13 mouse cellular contexts compared by ENCODE assay signal in genomic region chr11:46083835-46084444, GRCm38 (mm10). TPM values are rescaled to one million over a fixed set of nuclear protein-coding genes. Genes with fewer than 3 reads are reported as not detected.
DNase-seq lines count a peak whose midpoint lies in the region; ATAC-seq and TF ChIP-seq lines count a peak whose summit lies in the region.
"Had no signal": no experiment of that assay in that cellular context is flagged by ENCODE, and none has a peak within 500 bp of the region (broad histone marks: within the 10 kb centered on the region; RNA-seq: fewer than 3 reads in every experiment).

No protein-coding gene starts in this region.

- H3K27me3 ChIP-seq in kidney, embryonic 15.5 days = no peaks in the 10 kb centered on the region
- H3K27me3 ChIP-seq in liver, postnatal 0 days (ENCODE audit: insufficient read depth, low read length) = no peaks in the 10 kb centered on the region
- H3K27me3 ChIP-seq in midbrain, embryonic 14.5 days (ENCODE audit: control insufficient read depth, insufficient read depth, low read length) = no peaks in the 10 kb centered on the region
- H3K27me3 ChIP-seq in forebrain, embryonic 16.5 days (replicated peaks; ENCODE audit: control insufficient read depth, insufficient read depth, low read length) = no peaks in the 10 kb centered on the region

- no peak overlapping the region for H3K9ac ChIP-seq in kidney, embryonic 15.5 days
- H3K9ac ChIP-seq in liver, postnatal 0 days (replicated peaks) = no peak overlapping the region
- no peak overlapping the region for H3K9ac ChIP-seq in midbrain, embryonic 14.5 days (replicated peaks; ENCODE audit: low read length)
- no peak overlapping the region for H3K9ac ChIP-seq in forebrain, embryonic 16.5 days (replicated peaks; ENCODE audit: low read depth, low read length)

- H3K27ac ChIP-seq in gastrocnemius, adult 2 months = peak overlapping the region; percentile 72
- peak overlapping the region; percentile 33 for H3K27ac ChIP-seq in kidney, embryonic 15.5 days
- peak overlapping the region; percentile 30; the same call in 1 of the 2 replicates for H3K27ac ChIP-seq in liver, postnatal 0 days (ENCODE audit: low read depth)
- H3K27ac ChIP-seq in midbrain, embryonic 14.5 days (replicated peaks; ENCODE audit: low read depth, low read length) = no peak overlapping the region
- no peak overlapping the region for H3K27ac ChIP-seq in forebrain, embryonic 16.5 days (ENCODE audit: low read length)
- H3K27ac ChIP-seq: macrophage had no signal

- TF ChIP-seq EP300 in liver, postnatal 0 days (IDR thresholded peaks at IDR 0.05; ENCODE audit: low read depth) = no peak

- no peak for ATAC-seq in kidney, embryonic 15.5 days (replicated peaks; ENCODE audit: low FRiP score)
- ATAC-seq in liver, postnatal 0 days = no peak
- no peak for ATAC-seq in midbrain, embryonic 14.5 days (ENCODE audit: low FRiP score, low TSS enrichment)
- no peak for ATAC-seq in forebrain, embryonic 16.5 days
- ATAC-seq: forebrain, embryonic 14.5 days had no signal

- H3K36me3 ChIP-seq in kidney, embryonic 15.5 days = peaks cover 3% of the 10 kb centered on the region; the same call in 1 of the 2 replicates
- no peaks in the 10 kb centered on the region for H3K36me3 ChIP-seq in liver, postnatal 0 days (replicated peaks; ENCODE audit: insufficient read depth, low read length)
- H3K36me3 ChIP-seq in midbrain, embryonic 14.5 days (ENCODE audit: control insufficient read depth, insufficient read depth, low read length) = no peaks in the 10 kb centered on the region
- H3K36me3 ChIP-seq in forebrain, embryonic 16.5 days (ENCODE audit: control insufficient read depth, insufficient read depth) = 0 out of 2 replicates have a peak, but pooled peaks cover 2% of the 10 kb centered on the region

- no peak for DNase-seq in gastrocnemius, adult 2 months
- no peak for DNase-seq in gastrocnemius, postnatal 36 days
- no peak for DNase-seq in kidney, postnatal 14 days
- peak; percentile 64 for DNase-seq in CD4-positive helper T cell, adult 2 months (ENCODE audit: low read depth, low spot score)
- no peak for DNase-seq in liver, postnatal 0 days
- no peak for DNase-seq in midbrain, embryonic 14.5 days
- DNase-seq: gastrocnemius, postnatal 25 days; layer of hippocampus, adult 9-11 months; right cerebral cortex, postnatal 25 days had no signal

- no peak overlapping the region for H3K4me2 ChIP-seq in kidney, embryonic 15.5 days
- H3K4me2 ChIP-seq in liver, postnatal 0 days (ENCODE audit: low read depth, low read length) = no peak overlapping the region
- H3K4me2 ChIP-seq in midbrain, embryonic 14.5 days (ENCODE audit: low read length) = no peak overlapping the region
- H3K4me2 ChIP-seq in forebrain, embryonic 16.5 days (ENCODE audit: low read length) = no peak overlapping the region

- intact Hi-C loops in gastrocnemius, adult 2 months (cut with DNase I) = no loop called here
- intact Hi-C loops in gastrocnemius, postnatal 36 days (cut with DNase I) = no loop called here

- H3K9me3 ChIP-seq in kidney, embryonic 15.5 days (replicated peaks) = no peaks in the 10 kb centered on the region
- H3K9me3 ChIP-seq in liver, postnatal 0 days (ENCODE audit: low read length) = no peaks in the 10 kb centered on the region
- H3K9me3 ChIP-seq in midbrain, embryonic 14.5 days (ENCODE audit: control insufficient read depth, low read length) = no peaks in the 10 kb centered on the region
- no peaks in the 10 kb centered on the region for H3K9me3 ChIP-seq in forebrain, embryonic 16.5 days (ENCODE audit: control insufficient read depth, low read length)

- peaks cover 26% of the 10 kb centered on the region for H3K4me1 ChIP-seq in kidney, embryonic 15.5 days
- peaks cover 30% of the 10 kb centered on the region for H3K4me1 ChIP-seq in liver, postnatal 0 days (ENCODE audit: insufficient read depth)
- H3K4me1 ChIP-seq in midbrain, embryonic 14.5 days (ENCODE audit: control insufficient read depth, insufficient read depth, low read length) = no peaks in the 10 kb centered on the region
- H3K4me1 ChIP-seq in forebrain, embryonic 16.5 days (replicated peaks; ENCODE audit: control insufficient read depth, insufficient read depth, low read length) = no peaks in the 10 kb centered on the region

- no peak overlapping the region for H3K4me3 ChIP-seq in gastrocnemius, adult 2 months
- H3K4me3 ChIP-seq in kidney, embryonic 15.5 days (replicated peaks) = no peak overlapping the region
- H3K4me3 ChIP-seq in liver, postnatal 0 days (ENCODE audit: low read depth, low read length) = no peak overlapping the region
- no peak overlapping the region for H3K4me3 ChIP-seq in midbrain, embryonic 14.5 days (replicated peaks; ENCODE audit: low read depth, low read length)
- H3K4me3 ChIP-seq in forebrain, embryonic 16.5 days (replicated peaks; ENCODE audit: low read length) = no peak overlapping the region

- 86% methylated on average over 11 of the region's 11 CpGs for WGBS in kidney, embryonic 15.5 days
- WGBS in liver, postnatal 0 days (ENCODE audit: insufficient replicate concordance) = 61% methylated on average over 11 of the region's 11 CpGs
- 91% methylated on average over 11 of the region's 11 CpGs for WGBS in midbrain, embryonic 14.5 days
- WGBS in forebrain, embryonic 16.5 days = 90% methylated on average over 11 of the region's 11 CpGs

- TF ChIP-seq CTCF in gastrocnemius, adult 2 months (IDR thresholded peaks at IDR 0.05) = no peak
- no peak for TF ChIP-seq CTCF in liver, postnatal 0 days (IDR thresholded peaks at IDR 0.05; ENCODE audit: low read depth)

RNA-seq across cellular contexts. Expression of gene Adam19, which starts 28.1 kb away (rescaled TPM):
- 1 to 10 TPM; 3.0 to 3.7 TPM for total RNA-seq in gastrocnemius, adult 2 months (2021)
- 1 to 10 TPM; 4.4 TPM for total RNA-seq in gastrocnemius, postnatal 36 days (2021)
- 14.4 and 17.9 TPM in 2 replicates for polyA plus RNA-seq in kidney, embryonic 15.5 days (2015; fragmentation: Nextera tagmentation; extraction: Ambion mirVana)
- polyA plus RNA-seq in liver, postnatal 0 days (2015; fragmentation: Nextera tagmentation; extraction: Ambion mirVana) = 1.0 and 1.1 TPM in 2 replicates
- 7.0 and 8.3 TPM in 2 replicates for polyA plus RNA-seq in midbrain, embryonic 14.5 days (2014; fragmentation: Nextera tagmentation; extraction: Ambion mirVana)
- 9.7 and 10.8 TPM in 2 replicates for polyA plus RNA-seq in forebrain, embryonic 16.5 days (2015; fragmentation: Nextera tagmentation; extraction: Ambion mirVana)

RNA-seq across cellular contexts. Expression of gene Gm12166, which starts 31.8 kb away (rescaled TPM):
- total RNA-seq in gastrocnemius, adult 2 months (2021) = under 1 TPM; 0.64 to 0.99 TPM
- under 1 TPM in 1 of 2 experiments, not detected in 1; 0.54 TPM for total RNA-seq in gastrocnemius, postnatal 36 days (2021)
- 2.8 and 6.7 TPM in 2 replicates for polyA plus RNA-seq in kidney, embryonic 15.5 days (2015; fragmentation: Nextera tagmentation; extraction: Ambion mirVana)
- polyA plus RNA-seq in liver, postnatal 0 days (2015; fragmentation: Nextera tagmentation; extraction: Ambion mirVana) = 3.6 and 5.2 TPM in 2 replicates
- 5.6 and 6.0 TPM in 2 replicates for polyA plus RNA-seq in midbrain, embryonic 14.5 days (2014; fragmentation: Nextera tagmentation; extraction: Ambion mirVana)
- polyA plus RNA-seq in forebrain, embryonic 16.5 days (2015; fragmentation: Nextera tagmentation; extraction: Ambion mirVana) = 4.1 and 5.0 TPM in 2 replicates

Comparison
In these comparisons a context has a peak if more than half of its experiments do, and no peak if none do; other contexts are left out.
1. H3K27ac ChIP-seq: peak in gastrocnemius, adult 2 months (single experiment), kidney, embryonic 15.5 days (single experiment) and liver, postnatal 0 days (single experiment); none in midbrain, embryonic 14.5 days (single experiment) and forebrain, embryonic 16.5 days (single experiment).